Mouse (Mus musculus) myocyte (in vitro differentiated cells): ENCODE measurements around the gene Iqgap2.

ENCODE experiments used
- POLR2A ChIP-seq: IDR thresholded peaks from one replicate; pipeline ENCODE4 v1.6.1; 2011; ENCODE audit warnings: low read depth, mild to moderate bottlenecking, control low read depth, moderate library complexity; ENCODE audit not compliant: insufficient read length
- TCF3 ChIP-seq: IDR thresholded peaks from one replicate; pipeline ENCODE4 v1.6.1; 2011; ENCODE audit warnings: low read depth, control low read depth; ENCODE audit not compliant: insufficient read length
- USF1 ChIP-seq: IDR thresholded peaks from one replicate; pipeline ENCODE4 v1.6.1; 2011; ENCODE audit warnings: low read depth, mild to moderate bottlenecking, control low read depth, moderate library complexity

DNA sequence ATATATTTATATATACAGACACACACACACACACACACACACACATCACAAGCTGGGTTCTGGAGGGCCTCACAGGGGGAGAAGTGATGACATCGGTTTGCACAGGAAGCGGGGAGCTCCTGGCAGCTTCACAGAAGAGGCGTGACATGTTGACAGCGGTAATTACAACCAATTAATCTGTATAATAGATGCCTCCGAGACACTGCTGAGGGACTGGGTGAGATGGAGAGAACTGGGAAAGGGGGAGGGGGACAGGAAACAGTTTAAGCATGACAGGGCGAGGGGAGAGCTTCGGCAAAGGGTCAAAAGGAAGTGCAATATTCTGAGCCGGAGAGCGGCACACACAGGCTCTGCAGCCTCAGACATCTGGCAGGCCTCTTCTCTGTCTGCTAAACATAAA is 126.7 kb downstream of the Iqgap2 start:
- no peak for TF ChIP-seq POLR2A
- no peak for TF ChIP-seq USF1
- no peak for TF ChIP-seq TCF3
